Mouse (Mus musculus): ENCODE data around the gene Gm49673. TPM values are rescaled to one million over a fixed set of nuclear protein-coding genes. Genes with fewer than 3 reads are reported as not detected.
"Not testable (repeated sequence)": the region's sequence is repeated elsewhere in the genome, so short reads cannot be mapped to it uniquely, and the experiment has no call there.

Gm49673 gene
- polyA plus RNA-seq, 1 experiment from 2014 or later, result 0.12 TPM

DNA sequence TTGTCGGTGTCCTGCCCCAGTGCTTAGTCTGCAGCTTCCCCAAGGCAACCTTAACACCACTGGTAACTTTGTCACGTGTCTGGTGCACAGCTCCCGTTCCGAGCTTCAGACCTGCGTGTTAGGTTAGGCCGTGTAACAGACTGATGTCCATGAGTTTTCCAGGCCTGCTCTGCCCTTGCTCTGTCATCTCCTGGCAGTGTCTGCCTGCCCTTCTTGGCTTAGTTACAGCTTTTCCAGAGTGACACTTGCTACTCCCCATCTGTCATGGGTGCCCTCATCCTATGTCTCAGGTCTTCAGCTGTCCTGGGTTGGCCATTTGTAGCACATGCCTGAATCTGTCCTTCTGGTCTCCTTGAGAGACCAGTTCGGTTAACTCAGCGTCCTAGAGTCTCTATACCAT is 19.8 kb upstream of the Gm49673 start:
- not testable (repeated sequence) for DNase-seq (ENCODE audit: low spot score); H3K9ac ChIP-seq (ENCODE audit: low read length); H3K4me2 ChIP-seq (ENCODE audit: low read depth); H3K36me3 ChIP-seq (ENCODE audit: control insufficient read depth, insufficient read depth, low read length); H3K4me1 ChIP-seq (ENCODE audit: control insufficient read depth, insufficient read depth, low read length); H3K27me3 ChIP-seq (ENCODE audit: control insufficient read depth, insufficient read depth, low read length); H3K4me3 ChIP-seq (ENCODE audit: low read depth, low read length); H3K27ac ChIP-seq (ENCODE audit: low read depth, low read length); ATAC-seq (ENCODE audit: insufficient read depth, low FRiP score, low TSS enrichment); H3K9me3 ChIP-seq (ENCODE audit: control insufficient read depth, low read length)
- WGBS, result 92% methylated on average over 5 of the region's 8 CpGs

DNA sequence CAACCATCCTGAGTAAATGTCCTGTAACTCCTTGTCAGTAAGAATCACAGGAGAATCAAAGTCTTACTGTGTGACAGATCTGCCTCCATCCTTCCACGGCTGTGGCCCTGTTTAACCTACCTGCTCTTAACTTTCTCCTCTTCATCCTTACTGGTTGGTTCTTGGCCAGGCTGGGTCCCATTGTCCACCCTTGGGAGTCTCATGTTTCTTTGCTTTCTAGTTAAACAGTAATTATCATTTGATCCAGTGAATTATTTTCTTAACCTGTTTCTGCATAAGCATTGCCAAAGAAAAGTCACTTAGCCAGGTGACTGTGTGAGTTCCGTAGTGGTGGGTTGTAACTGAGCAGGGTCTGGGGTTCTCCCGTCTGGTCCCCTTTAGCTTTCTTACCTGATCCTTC is 18.9 kb upstream of the Gm49673 start:
- ATAC-seq (ENCODE audit: insufficient read depth, low FRiP score, low TSS enrichment); H3K36me3 ChIP-seq (ENCODE audit: control insufficient read depth, insufficient read depth, low read length); H3K27ac ChIP-seq (ENCODE audit: low read depth, low read length); H3K27me3 ChIP-seq (ENCODE audit: control insufficient read depth, insufficient read depth, low read length); H3K9me3 ChIP-seq (ENCODE audit: control insufficient read depth, low read length); H3K4me1 ChIP-seq (ENCODE audit: control insufficient read depth, insufficient read depth, low read length); DNase-seq (ENCODE audit: low spot score); H3K4me3 ChIP-seq (ENCODE audit: low read depth, low read length); H3K9ac ChIP-seq (ENCODE audit: low read length): not testable (repeated sequence)
- 22% methylated on average over 1 of the region's 3 CpGs for WGBS
- H3K4me2 ChIP-seq (ENCODE audit: low read depth), result peak overlapping the region; percentile 32; the same call in 1 of the 2 replicates

DNA sequence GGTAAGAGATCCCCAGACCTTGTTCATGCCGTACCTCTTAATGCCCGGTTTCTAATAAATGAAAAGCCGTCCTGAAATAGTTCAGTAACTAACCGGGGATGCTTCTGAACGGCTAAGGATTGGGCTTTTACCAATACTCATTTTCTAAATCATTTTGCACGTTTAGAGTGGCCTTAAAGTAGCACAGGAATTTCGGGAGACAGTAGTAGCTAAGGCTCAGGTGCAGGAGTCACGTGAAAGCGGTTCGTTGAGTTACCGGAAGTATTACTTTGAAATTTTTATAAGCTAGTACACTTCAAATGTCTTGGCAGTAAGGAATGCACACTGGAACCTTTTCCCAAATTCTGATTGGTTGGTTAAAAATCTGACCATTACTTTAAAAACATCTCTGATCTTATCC is 18.4 kb upstream of the Gm49673 start:
- H3K9ac ChIP-seq (ENCODE audit: low read length), result not testable (repeated sequence)

DNA sequence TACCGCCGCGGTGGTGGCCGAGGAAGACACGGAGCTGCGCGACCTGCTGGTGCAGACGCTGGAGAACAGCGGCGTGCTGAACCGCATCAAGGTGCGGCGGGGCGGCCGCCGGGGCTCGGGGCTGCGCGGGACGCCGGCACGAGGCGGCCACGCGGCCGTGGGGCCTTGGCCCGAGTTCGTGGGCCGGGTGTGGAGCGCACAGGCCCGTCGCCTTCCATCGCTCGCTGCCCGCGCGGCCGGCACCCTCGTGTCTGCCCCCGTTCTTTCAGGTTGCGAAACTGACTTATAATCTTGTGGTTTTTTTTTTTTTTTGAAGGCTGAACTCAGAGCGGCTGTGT is 18.0 kb upstream of the Gm49673 start:
- H3K27ac ChIP-seq (ENCODE audit: low read depth, low read length); H3K36me3 ChIP-seq (ENCODE audit: control insufficient read depth, insufficient read depth, low read length); H3K4me1 ChIP-seq (ENCODE audit: control insufficient read depth, insufficient read depth, low read length); H3K9me3 ChIP-seq (ENCODE audit: control insufficient read depth, low read length); H3K27me3 ChIP-seq (ENCODE audit: control insufficient read depth, insufficient read depth, low read length); ATAC-seq (ENCODE audit: insufficient read depth, low FRiP score, low TSS enrichment): not testable (repeated sequence)
- peak overlapping the region; percentile 52 for H3K9ac ChIP-seq (ENCODE audit: low read length)
- H3K4me2 ChIP-seq (ENCODE audit: low read depth), result peak overlapping the region; percentile 32; the same call in 1 of the 2 replicates
- peak; percentile 10 for DNase-seq (ENCODE audit: low spot score)
- peak overlapping the region; percentile 42 for H3K4me3 ChIP-seq (ENCODE audit: low read depth, low read length)
- under 1% methylated on average over 35 of the region's 42 CpGs for WGBS

More for the DNA sequence above, 18.4 kb upstream of the Gm49673 start:
- not testable (repeated sequence) for H3K9me3 ChIP-seq (ENCODE audit: control insufficient read depth, low read length); H3K4me1 ChIP-seq (ENCODE audit: control insufficient read depth, insufficient read depth, low read length); H3K27ac ChIP-seq (ENCODE audit: low read depth, low read length); H3K36me3 ChIP-seq (ENCODE audit: control insufficient read depth, insufficient read depth, low read length); ATAC-seq (ENCODE audit: insufficient read depth, low FRiP score, low TSS enrichment); H3K27me3 ChIP-seq (ENCODE audit: control insufficient read depth, insufficient read depth, low read length)
- peak; percentile 5 for DNase-seq (ENCODE audit: low spot score)
- H3K4me3 ChIP-seq (ENCODE audit: low read depth, low read length), result peak overlapping the region; percentile 42
- 0% methylated on average over 11 of the region's 11 CpGs for WGBS
- peak overlapping the region; percentile 32 for H3K4me2 ChIP-seq (ENCODE audit: low read depth)

DNA sequence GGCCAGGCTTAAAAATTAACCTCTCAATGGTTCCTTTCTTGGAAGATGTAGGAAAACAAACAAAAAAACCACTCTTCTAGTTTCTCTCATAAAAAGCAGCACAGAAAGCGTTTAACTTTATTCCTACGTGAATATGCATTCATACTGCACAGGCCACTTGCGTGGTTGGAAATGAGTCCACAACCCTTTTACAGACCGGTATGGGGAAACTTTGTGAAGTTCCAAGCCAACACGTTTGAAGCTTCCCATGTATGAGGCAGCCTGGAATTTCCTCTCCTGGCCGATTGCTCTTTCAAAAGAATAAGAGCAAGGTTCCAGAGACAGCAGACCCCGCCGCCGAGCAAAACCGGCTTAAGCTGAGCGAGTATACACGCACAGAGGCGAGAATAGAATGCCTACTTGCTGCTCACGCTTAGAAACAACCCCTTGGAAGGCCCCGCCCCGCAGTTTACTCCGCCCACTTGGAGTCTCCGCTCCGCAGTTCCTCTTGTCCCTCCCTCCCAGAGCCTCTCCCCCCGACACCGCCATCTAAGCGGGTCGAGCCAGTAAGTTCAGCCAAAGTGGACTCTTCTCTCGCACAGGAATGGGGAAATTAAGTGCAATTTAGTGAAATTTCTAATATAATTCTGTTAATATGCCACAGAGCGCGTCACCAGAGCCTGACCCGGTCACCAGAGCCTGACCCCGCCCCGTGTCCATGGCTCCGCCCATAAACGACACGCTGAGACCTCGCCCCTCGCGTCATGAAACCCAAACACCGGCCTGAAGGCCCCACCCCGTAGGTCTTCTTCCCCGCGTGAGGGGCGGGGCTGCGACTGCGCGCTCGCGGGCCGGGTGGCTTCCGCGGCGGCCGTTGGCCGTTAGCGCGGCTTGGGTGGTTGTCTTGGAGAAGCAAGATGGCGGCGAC is 17.4 kb upstream of the Gm49673 start, which contains the start of gene Fgfr1op:
Fgfr1op (plus strand) TSS at position 801 of the 907 bp plus-strand sequence.
- peak within 1 kb of the TSS; percentile 32 for H3K4me2 ChIP-seq (ENCODE audit: low read depth)
- H3K27ac ChIP-seq (ENCODE audit: low read depth, low read length), result not testable (repeated sequence)
- DNase-seq (ENCODE audit: low spot score), result peak; percentile 10

DNA sequence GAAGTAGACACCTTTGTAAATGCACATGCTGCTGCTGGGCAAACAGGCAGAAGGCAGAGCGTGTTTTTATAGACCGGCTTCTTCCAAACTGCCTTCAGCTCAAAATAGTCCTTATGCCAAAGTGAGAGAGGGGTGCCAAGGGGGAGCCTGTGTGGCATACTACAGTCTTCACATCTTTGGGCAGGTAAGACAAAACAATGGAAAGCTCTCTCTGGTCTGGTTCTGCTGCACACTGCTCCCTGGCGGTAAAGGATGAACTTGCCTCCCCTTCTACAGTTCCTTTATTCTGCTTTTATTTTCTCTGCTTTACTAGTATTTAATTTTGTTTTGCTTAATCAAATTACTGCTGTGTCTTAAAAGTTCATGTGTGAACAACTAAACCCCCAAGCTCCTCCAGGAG is 13.4 kb upstream of the Gm49673 start:
- not testable (repeated sequence) for H3K9ac ChIP-seq (ENCODE audit: low read length); H3K27ac ChIP-seq (ENCODE audit: low read depth, low read length); H3K4me2 ChIP-seq (ENCODE audit: low read depth); H3K4me1 ChIP-seq (ENCODE audit: control insufficient read depth, insufficient read depth, low read length); H3K36me3 ChIP-seq (ENCODE audit: control insufficient read depth, insufficient read depth, low read length); H3K9me3 ChIP-seq (ENCODE audit: control insufficient read depth, low read length); H3K27me3 ChIP-seq (ENCODE audit: control insufficient read depth, insufficient read depth, low read length); H3K4me3 ChIP-seq (ENCODE audit: low read depth, low read length); ATAC-seq (ENCODE audit: insufficient read depth, low FRiP score, low TSS enrichment)
- WGBS, result 49% methylated on average over 2 of the region's 3 CpGs
- peak; percentile 13 for DNase-seq (ENCODE audit: low spot score)

More for the DNA sequence above, 17.4 kb upstream of the Gm49673 start, which contains the start of gene Fgfr1op:
- H3K36me3 ChIP-seq (ENCODE audit: control insufficient read depth, insufficient read depth, low read length); H3K9me3 ChIP-seq (ENCODE audit: control insufficient read depth, low read length); H3K4me1 ChIP-seq (ENCODE audit: control insufficient read depth, insufficient read depth, low read length); H3K27me3 ChIP-seq (ENCODE audit: control insufficient read depth, insufficient read depth, low read length): not testable (repeated sequence)
- Histone ChIP-seq H3K4me3 (ENCODE audit: low read depth, low read length) (peak within 1 kb of the TSS; percentile 42), H3K9ac (ENCODE audit: low read length) (peak within 1 kb of the TSS; percentile 52)
- peak; percentile 96 for ATAC-seq (ENCODE audit: insufficient read depth, low FRiP score, low TSS enrichment)
- WGBS, result under 1% methylated on average over 11 of the region's 55 CpGs

DNA sequence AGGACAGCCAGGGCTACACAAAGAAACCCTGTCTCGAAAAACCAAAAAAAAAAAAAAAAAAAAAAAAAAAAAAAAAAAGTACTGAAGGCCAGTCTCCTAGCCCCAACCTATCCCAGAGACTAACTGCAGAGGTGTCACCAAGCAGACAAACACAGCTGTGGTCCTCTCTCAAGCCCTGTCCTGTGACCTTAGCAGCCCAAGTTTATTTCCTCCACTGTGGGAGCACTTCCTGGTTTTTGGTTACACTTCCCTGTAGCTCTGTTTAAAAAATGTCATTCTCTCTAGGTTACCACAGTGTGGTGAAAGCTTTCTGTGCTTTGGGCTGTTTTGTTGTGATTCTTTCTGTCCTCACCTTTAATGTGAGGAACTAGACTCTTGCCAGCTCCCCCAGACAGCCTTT is 11.0 kb upstream of the Gm49673 start:
- not testable (repeated sequence) for H3K9me3 ChIP-seq (ENCODE audit: control insufficient read depth, low read length); DNase-seq (ENCODE audit: low spot score); ATAC-seq (ENCODE audit: insufficient read depth, low FRiP score, low TSS enrichment); H3K4me2 ChIP-seq (ENCODE audit: low read depth); H3K4me1 ChIP-seq (ENCODE audit: control insufficient read depth, insufficient read depth, low read length); H3K27ac ChIP-seq (ENCODE audit: low read depth, low read length); H3K4me3 ChIP-seq (ENCODE audit: low read depth, low read length); H3K9ac ChIP-seq (ENCODE audit: low read length); H3K36me3 ChIP-seq (ENCODE audit: control insufficient read depth, insufficient read depth, low read length); H3K27me3 ChIP-seq (ENCODE audit: control insufficient read depth, insufficient read depth, low read length)
- no CpG with 5 or more reads among the region's 1 CpGs for WGBS

DNA sequence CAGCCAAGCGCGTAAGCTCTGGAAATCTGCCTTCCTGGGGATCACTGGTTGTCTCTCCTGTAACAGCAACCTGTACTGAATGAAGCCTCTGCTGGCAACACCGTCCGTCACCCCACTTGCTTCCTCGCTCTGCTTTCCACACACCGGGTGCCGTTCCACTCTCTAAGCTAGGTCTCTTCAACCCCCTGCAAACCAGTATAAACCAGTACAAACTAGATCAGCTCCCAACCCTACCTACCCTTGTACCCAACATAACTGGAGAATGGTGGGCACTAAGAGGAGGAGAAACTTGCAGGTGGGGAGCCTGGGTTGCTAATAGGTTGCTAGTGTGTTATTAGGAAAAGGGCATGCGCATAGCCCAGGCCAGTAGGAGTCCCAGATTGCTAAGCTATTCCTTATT is 8.4 kb upstream of the Gm49673 start:
- not testable (repeated sequence) for H3K27me3 ChIP-seq (ENCODE audit: control insufficient read depth, insufficient read depth, low read length); H3K9ac ChIP-seq (ENCODE audit: low read length); H3K27ac ChIP-seq (ENCODE audit: low read depth, low read length); H3K4me3 ChIP-seq (ENCODE audit: low read depth, low read length); DNase-seq (ENCODE audit: low spot score); H3K9me3 ChIP-seq (ENCODE audit: control insufficient read depth, low read length); H3K4me1 ChIP-seq (ENCODE audit: control insufficient read depth, insufficient read depth, low read length); H3K4me2 ChIP-seq (ENCODE audit: low read depth); H3K36me3 ChIP-seq (ENCODE audit: control insufficient read depth, insufficient read depth, low read length); ATAC-seq (ENCODE audit: insufficient read depth, low FRiP score, low TSS enrichment)
- no CpG with 5 or more reads among the region's 8 CpGs for WGBS

DNA sequence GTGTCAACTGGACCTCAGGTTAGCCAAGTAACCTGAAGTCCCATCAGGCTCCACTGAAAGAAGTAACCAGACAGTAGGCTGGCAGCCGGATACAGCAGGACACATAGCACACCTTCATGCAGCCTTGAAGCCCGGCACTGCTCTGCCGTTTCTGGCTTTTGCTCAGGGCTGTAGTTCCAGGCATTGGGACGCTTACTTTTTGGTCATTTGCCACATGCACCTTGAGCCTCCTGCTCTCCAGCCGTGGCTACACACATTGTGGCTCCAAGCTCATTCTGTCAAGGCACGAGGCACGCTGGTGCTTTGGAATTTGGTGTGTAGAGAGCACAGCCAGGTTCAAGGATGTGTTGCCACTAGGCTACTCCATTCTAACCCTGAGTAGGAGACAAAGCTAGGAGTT is 7.4 kb upstream of the Gm49673 start:
- not testable (repeated sequence) for DNase-seq (ENCODE audit: low spot score); ATAC-seq (ENCODE audit: insufficient read depth, low FRiP score, low TSS enrichment); H3K27ac ChIP-seq (ENCODE audit: low read depth, low read length); H3K9ac ChIP-seq (ENCODE audit: low read length); H3K36me3 ChIP-seq (ENCODE audit: control insufficient read depth, insufficient read depth, low read length); H3K27me3 ChIP-seq (ENCODE audit: control insufficient read depth, insufficient read depth, low read length); H3K9me3 ChIP-seq (ENCODE audit: control insufficient read depth, low read length); H3K4me1 ChIP-seq (ENCODE audit: control insufficient read depth, insufficient read depth, low read length); H3K4me2 ChIP-seq (ENCODE audit: low read depth); H3K4me3 ChIP-seq (ENCODE audit: low read depth, low read length)
- 85% methylated on average over 7 of the region's 7 CpGs for WGBS
